In the genomic region with DNA sequence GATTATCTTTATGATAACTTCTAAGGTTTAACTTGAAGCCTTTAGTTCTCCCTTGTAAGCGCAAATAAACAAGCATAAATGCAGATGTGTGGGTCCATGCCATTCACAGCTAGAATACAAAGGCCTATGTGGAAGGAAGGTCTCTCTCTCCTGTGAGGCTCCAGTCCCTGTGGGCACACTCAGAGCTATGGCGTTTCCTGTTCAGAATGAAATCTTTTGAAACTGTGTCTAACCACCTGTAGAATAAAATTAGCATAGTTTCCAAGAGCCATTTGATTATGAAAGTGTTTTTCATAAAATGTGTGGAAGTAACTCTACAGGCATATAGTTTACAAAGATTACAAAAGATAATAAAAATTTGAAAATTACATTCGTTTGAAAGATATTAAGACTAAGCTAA, we compare ENCODE assay signal across 17 mouse cellular contexts. TPM values are rescaled to one million over a fixed set of nuclear protein-coding genes. Genes with fewer than 3 reads are reported as not detected.
A peak's percentile ranks its signal among the peaks of the same experiment; 100 is the strongest.
DNase-seq lines count a peak whose midpoint lies in the region; ATAC-seq lines count a peak whose summit lies in the region.
"Had no signal": no experiment of that assay in that cellular context is flagged by ENCODE, and none has a peak within 500 bp of the region (broad histone marks: within the 10 kb centered on the region; RNA-seq: fewer than 3 reads in every experiment).

No protein-coding gene starts in this region.

- ATAC-seq in CD4-positive, CD25-positive, alpha-beta regulatory T cell, adult 4 months, result peak; percentile 66
- peak; percentile 61 for ATAC-seq in inflammation-experienced regulatory T-cells, adult 6 months
- ATAC-seq: forebrain, embryonic 15.5 days; hindbrain, embryonic 16.5 days had no signal

- DNase-seq in thymus, postnatal 4 days, result peak; percentile 12
- no peak for DNase-seq in thymus, postnatal 25 days
- DNase-seq in layer of hippocampus, postnatal 25 days (ENCODE audit: extremely low spot score in 1 of 2, low spot score in 1 of 2), result no peak
- no peak for DNase-seq in right cerebral cortex, postnatal 25 days
- DNase-seq: adrenal gland, postnatal 10 days; B cell, adult 2 months; cerebellum, adult 11-12 months; cerebellum, adult 9-10 months; cerebellum, postnatal 25 days; gastrocnemius, postnatal 10 days; heart, adult 18-20 months; heart, postnatal 10 days; heart, postnatal 4 days had no signal

RNA-seq across cellular contexts. Expression of a gene that starts 28.4 kb away (rescaled TPM):
- polyA plus RNA-seq in CD4-positive, CD25-positive, alpha-beta regulatory T cell, adult 4 months (2017; shearing (Covaris generic)), result 10 to 100 TPM; 30.3 to 44.4 TPM
- polyA plus RNA-seq in inflammation-experienced regulatory T-cells, adult 6 months (2017; shearing (Covaris generic)), result 10 to 100 TPM; 30.2 to 52.7 (median 40.1) TPM
- 10 to 100 TPM; 31.3 to 35.9 TPM for total RNA-seq in layer of hippocampus, postnatal 25 days (2021)
